Mouse (Mus musculus) regulatory T cell (primary cell): ENCODE measurements at regions not wholly inside any gene's neighbourhood (a gene's known extent, or its start where the extent isn't known, plus 50 kb on each side); places are given as distances from the start of the nearest gene placed in this dataset.

Source experiments
- in situ Hi-C: fragments of 300-600 bp; cut with MboI, MseI; formaldehyde crosslinking; loops from one replicate; pipeline ENCODE4 v1.15.1; 2025; ENCODE audit warnings: high pct_unique_total_duplicates

- in situ Hi-C loops: no loop called here
Measured at GRCm38 (mm10) chr14:25168310-25168709, 290.7 kb upstream of the Zmiz1 start.

GRCm38 (mm10) chr14:25173281-25173680, 285.7 kb upstream of the Zmiz1 start:
- in situ Hi-C loops: no loop called here

GRCm38 (mm10) chr14:25173873-25174272, 285.1 kb upstream of the Zmiz1 start:
- in situ Hi-C loops: no loop called here

GRCm38 (mm10) chr14:25174402-25174801, 284.6 kb upstream of the Zmiz1 start:
- in situ Hi-C loops: no loop called here

GRCm38 (mm10) chr14:25176206-25176605, 282.8 kb upstream of the Zmiz1 start:
- in situ Hi-C loops: no loop called here

GRCm38 (mm10) chr14:25180126-25180525, 278.9 kb upstream of the Zmiz1 start:
- in situ Hi-C loops: no loop called here

GRCm38 (mm10) chr14:25181406-25181805, 277.6 kb upstream of the Zmiz1 start:
- in situ Hi-C loops: no loop called here

- in situ Hi-C loops: no loop called here
Measured at GRCm38 (mm10) chr14:25184042-25184441, 274.9 kb upstream of the Zmiz1 start.

- in situ Hi-C loops: loop anchor here (5.0 kb wide), 1 partner anchor 277 kb away; no protein-coding TSS in a partner anchor
Measured at GRCm38 (mm10) chr14:25184875-25185274, 274.1 kb upstream of the Zmiz1 start.

GRCm38 (mm10) chr14:25185556-25185958, 273.4 kb upstream of the Zmiz1 start:
- in situ Hi-C loops: loop anchor here (5.0 kb wide), 1 partner anchor 277 kb away; no protein-coding TSS in a partner anchor

- in situ Hi-C loops: loop anchor here (5.0 kb wide), 1 partner anchor 276 kb away; no protein-coding TSS in a partner anchor
Measured at GRCm38 (mm10) chr14:25185959-25186771, 272.8 kb upstream of the Zmiz1 start.

- in situ Hi-C loops: loop anchor here (5.0 kb wide), 1 partner anchor 275 kb away; no protein-coding TSS in a partner anchor
Measured at GRCm38 (mm10) chr14:25187715-25188114, 271.3 kb upstream of the Zmiz1 start.

GRCm38 (mm10) chr14:25189256-25189655, 269.7 kb upstream of the Zmiz1 start:
- in situ Hi-C loops: loop anchor here (5.0 kb wide), 1 partner anchor 273 kb away; no protein-coding TSS in a partner anchor

- in situ Hi-C loops: no loop called here
Measured at GRCm38 (mm10) chr14:25190680-25191270, 268.2 kb upstream of the Zmiz1 start.

- in situ Hi-C loops: no loop called here
Measured at GRCm38 (mm10) chr14:25196820-25197219, 262.2 kb upstream of the Zmiz1 start.

GRCm38 (mm10) chr14:25199900-25200299, 259.1 kb upstream of the Zmiz1 start:
- in situ Hi-C loops: no loop called here

- in situ Hi-C loops: no loop called here
Measured at GRCm38 (mm10) chr14:25200656-25201179, 258.3 kb upstream of the Zmiz1 start.

GRCm38 (mm10) chr14:25202312-25202711, 256.7 kb upstream of the Zmiz1 start:
- in situ Hi-C loops: no loop called here

GRCm38 (mm10) chr14:25204091-25204490, 254.9 kb upstream of the Zmiz1 start:
- in situ Hi-C loops: no loop called here

GRCm38 (mm10) chr14:25206855-25207254, 252.1 kb upstream of the Zmiz1 start:
- in situ Hi-C loops: no loop called here

GRCm38 (mm10) chr14:25207422-25207821, 251.6 kb upstream of the Zmiz1 start:
- in situ Hi-C loops: no loop called here

- in situ Hi-C loops: no loop called here
Measured at GRCm38 (mm10) chr14:25208221-25209056, 250.5 kb upstream of the Zmiz1 start.
